Mouse (Mus musculus): ENCODE data around the gene Mrps21. TPM values are rescaled to one million over a fixed set of nuclear protein-coding genes. Genes with fewer than 3 reads are reported as not detected.
"Not testable (repeated sequence)": the region's sequence is repeated elsewhere in the genome, so short reads cannot be mapped to it uniquely, and the experiment has no call there.

Gene Mrps21
- 254 and 293 TPM in 2 replicates for polyA plus RNA-seq (2014; fragmentation: Nextera tagmentation; extraction: Ambion mirVana)

DNA sequence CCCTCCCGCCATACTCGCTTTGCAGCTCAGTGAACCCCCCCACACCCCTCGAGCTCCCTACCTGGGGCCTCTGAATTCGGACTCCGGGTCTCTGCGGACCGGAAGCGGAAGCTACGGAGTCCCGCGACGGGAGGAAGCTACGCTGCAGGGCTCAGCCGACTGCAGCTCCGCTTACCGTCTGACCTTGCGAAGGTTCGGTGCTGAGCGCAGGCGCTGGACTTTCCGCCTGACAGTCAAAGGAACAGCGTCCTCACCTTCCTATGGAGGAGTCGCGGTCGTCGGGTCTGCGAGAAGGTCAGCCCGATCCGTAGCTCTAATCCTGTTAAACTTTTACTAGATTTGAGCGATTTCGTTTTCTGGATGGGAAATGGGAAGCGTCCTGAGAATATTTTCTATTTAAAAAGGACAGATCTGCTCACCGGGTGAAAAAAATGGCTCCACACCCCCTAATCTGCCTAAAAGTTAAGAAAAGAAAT lies at the start of gene Mrps21:
Gene Mrps21, minus strand, starts transcription at position 128 of the 476 bp plus-strand sequence.
- Histone ChIP-seq H3K9me3 (ENCODE audit: control insufficient read depth, low read length) (no peaks in the 10 kb centered on the region), H3K4me1 (replicated peaks; ENCODE audit: control insufficient read depth, insufficient read depth, low read length) (peaks cover 14% of the 10 kb centered on the region), H3K36me3 (replicated peaks; ENCODE audit: control insufficient read depth, insufficient read depth) (peaks cover 22% of the 10 kb centered on the region), H3K4me2 (replicated peaks) (peak within 1 kb of the TSS; percentile 70), H3K27me3 (ENCODE audit: control insufficient read depth, insufficient read depth, low read length) (no peaks in the 10 kb centered on the region), H3K27ac (peak within 1 kb of the TSS; percentile 74), H3K4me3 (replicated peaks; ENCODE audit: low read length) (peak within 1 kb of the TSS; percentile 61), H3K9ac (peak within 1 kb of the TSS; percentile 71)
- ATAC-seq (ENCODE audit: low FRiP score) (peak; percentile 93), DNase-seq (ENCODE audit: low spot score) (peak; percentile 88)
- WGBS: under 1% methylated on average over 33 of the region's 33 CpGs

DNA sequence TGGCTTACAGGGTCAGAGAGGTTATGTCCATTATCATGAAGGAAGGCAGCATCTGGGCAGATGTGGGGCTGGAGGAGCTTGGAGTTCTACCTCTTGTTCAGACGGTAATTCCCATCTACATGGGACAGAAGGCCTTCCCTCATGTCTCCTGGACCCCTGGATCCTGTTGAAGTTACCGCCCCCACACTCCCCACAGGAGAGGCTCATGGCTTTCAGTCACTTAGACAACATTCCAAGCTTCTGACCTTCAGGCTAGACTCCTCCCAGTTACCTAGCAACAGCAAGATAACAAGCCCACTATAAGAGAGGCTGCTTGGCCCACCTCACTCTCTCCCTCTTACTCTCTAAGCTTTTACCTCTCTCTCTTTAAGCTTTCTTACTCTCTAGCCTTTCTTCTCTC lies 49.2 kb upstream of the Mrps21 start:
- DNase-seq (ENCODE audit: low spot score); H3K4me2 ChIP-seq (replicated peaks); ATAC-seq (ENCODE audit: low FRiP score); H3K27me3 ChIP-seq (ENCODE audit: control insufficient read depth, insufficient read depth, low read length); H3K27ac ChIP-seq; H3K9me3 ChIP-seq (ENCODE audit: control insufficient read depth, low read length); H3K9ac ChIP-seq; H3K36me3 ChIP-seq (replicated peaks; ENCODE audit: control insufficient read depth, insufficient read depth); H3K4me3 ChIP-seq (replicated peaks; ENCODE audit: low read length); H3K4me1 ChIP-seq (replicated peaks; ENCODE audit: control insufficient read depth, insufficient read depth, low read length): not testable (repeated sequence)
- WGBS: 60% methylated on average over 2 of the region's 2 CpGs

DNA sequence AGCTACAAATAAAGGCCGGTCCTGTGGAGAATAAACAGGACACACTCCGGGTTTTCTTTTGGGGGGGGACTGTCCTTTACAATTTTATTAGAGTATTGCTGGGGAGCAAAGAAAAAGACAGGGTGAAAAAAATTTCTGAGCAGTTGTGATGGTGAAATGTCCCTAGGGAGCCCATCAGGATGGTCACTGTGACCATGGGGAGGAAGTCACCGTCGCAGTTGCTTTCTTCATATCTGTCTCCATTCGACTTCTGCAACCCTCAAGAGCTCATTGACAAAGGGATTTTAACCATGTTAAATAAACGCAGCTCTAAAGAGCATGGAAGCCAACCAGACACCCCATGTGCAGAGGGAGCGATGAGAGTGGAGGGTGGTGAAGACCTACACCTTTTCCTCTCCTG lies 45.4 kb upstream of the Mrps21 start:
- WGBS: 80% methylated on average over 7 of the region's 7 CpGs
- no peak overlapping the region for H3K27ac ChIP-seq
- no peaks in the 10 kb centered on the region for H3K4me1 ChIP-seq (replicated peaks; ENCODE audit: control insufficient read depth, insufficient read depth, low read length)
- DNase-seq (ENCODE audit: low spot score) (no peak), ATAC-seq (ENCODE audit: low FRiP score) (no peak)
- no peaks in the 10 kb centered on the region for H3K36me3 ChIP-seq (replicated peaks; ENCODE audit: control insufficient read depth, insufficient read depth)
- no peak overlapping the region for H3K9ac ChIP-seq
- no peaks in the 10 kb centered on the region for H3K27me3 ChIP-seq (ENCODE audit: control insufficient read depth, insufficient read depth, low read length)
- no peaks in the 10 kb centered on the region for H3K9me3 ChIP-seq (ENCODE audit: control insufficient read depth, low read length)
- no peak overlapping the region for H3K4me2 ChIP-seq (replicated peaks)
- H3K4me3 ChIP-seq (replicated peaks; ENCODE audit: low read length): no peak overlapping the region

DNA sequence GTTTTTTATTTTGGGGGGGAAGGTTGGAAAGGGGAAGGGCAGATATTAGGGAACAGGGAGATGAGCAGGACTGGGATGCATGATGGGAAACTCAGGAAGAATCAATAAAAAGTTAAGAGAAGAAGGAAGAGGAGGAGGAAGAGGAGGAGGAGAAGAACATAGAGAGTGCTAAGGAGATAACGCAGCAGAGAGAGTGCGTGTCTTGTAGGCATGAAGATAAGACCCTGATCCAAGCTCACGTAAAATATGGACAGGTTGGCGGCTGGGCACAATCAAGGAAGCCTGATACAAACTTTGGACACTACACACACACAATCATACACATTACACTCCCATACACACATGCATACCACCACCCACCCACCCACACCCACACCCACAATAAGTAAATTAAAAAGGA lies 43.4 kb upstream of the Mrps21 start:
- Histone ChIP-seq H3K27me3 (ENCODE audit: control insufficient read depth, insufficient read depth, low read length) (no peaks in the 10 kb centered on the region), H3K4me1 (replicated peaks; ENCODE audit: control insufficient read depth, insufficient read depth, low read length) (no peaks in the 10 kb centered on the region), H3K4me3 (replicated peaks; ENCODE audit: low read length) (no peak overlapping the region), H3K36me3 (replicated peaks; ENCODE audit: control insufficient read depth, insufficient read depth) (no peaks in the 10 kb centered on the region), H3K9me3 (ENCODE audit: control insufficient read depth, low read length) (no peaks in the 10 kb centered on the region), H3K9ac (no peak overlapping the region), H3K4me2 (replicated peaks) (no peak overlapping the region), H3K27ac (no peak overlapping the region)
- ATAC-seq (ENCODE audit: low FRiP score) (no peak), DNase-seq (ENCODE audit: low spot score) (no peak)
- 98% methylated on average over 4 of the region's 4 CpGs for WGBS

DNA sequence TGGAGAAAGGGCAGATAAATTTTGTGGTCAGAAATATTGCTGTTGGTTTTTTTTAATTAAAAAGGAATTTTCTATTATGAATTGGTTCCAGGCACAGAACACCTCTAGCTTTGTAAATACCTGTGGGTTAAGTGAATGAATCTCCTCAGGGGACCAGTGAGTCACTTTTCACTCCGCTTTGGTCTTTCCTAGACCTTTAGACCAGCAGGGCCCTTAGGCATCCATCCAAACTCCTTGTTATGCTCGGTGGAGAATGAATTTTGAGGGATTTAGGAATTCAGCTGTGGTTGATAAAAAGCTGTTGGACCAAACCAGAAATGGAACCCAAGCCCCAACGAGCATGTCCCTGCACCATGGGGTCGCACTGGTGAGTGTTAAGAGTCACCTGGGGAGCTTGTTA lies 36.3 kb upstream of the Mrps21 start:
- H3K27me3 ChIP-seq (ENCODE audit: control insufficient read depth, insufficient read depth, low read length): peaks cover 20% of the 10 kb centered on the region; the same call in 1 of the 2 replicates
- no peak overlapping the region for H3K9ac ChIP-seq
- WGBS: 56% methylated on average over 4 of the region's 4 CpGs

DNA sequence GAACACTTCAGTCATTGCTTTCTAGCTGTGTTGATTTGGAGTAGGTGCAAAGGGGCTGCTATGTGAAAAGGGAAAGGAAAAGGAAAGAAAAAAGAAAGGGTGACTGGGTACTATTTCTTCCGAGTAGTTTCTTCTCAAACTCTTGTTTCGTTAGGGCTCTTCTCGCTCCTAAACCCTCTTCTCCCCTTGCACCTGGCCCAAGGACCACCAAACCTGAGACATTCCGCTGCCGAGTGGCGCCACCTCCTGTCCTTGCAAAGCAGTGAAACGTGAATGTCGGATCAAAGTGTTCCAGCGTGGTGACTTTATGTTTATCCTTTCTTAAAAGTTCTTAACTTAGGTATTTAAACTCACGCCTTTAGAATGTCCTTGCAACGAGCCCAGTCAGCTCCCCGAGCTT lies 35.5 kb upstream of the Mrps21 start:
- Histone ChIP-seq H3K9ac (no peak overlapping the region), H3K4me1 (replicated peaks; ENCODE audit: control insufficient read depth, insufficient read depth, low read length) (peaks cover 21% of the 10 kb centered on the region), H3K4me2 (replicated peaks) (peak overlapping the region; percentile 62), H3K27ac (no peak overlapping the region), H3K4me3 (replicated peaks; ENCODE audit: low read length) (0 out of 2 replicates have a peak overlapping the region, but pooled peaks have one; percentile 10), H3K36me3 (replicated peaks; ENCODE audit: control insufficient read depth, insufficient read depth) (no peaks in the 10 kb centered on the region), H3K9me3 (ENCODE audit: control insufficient read depth, low read length) (no peaks in the 10 kb centered on the region), H3K27me3 (ENCODE audit: control insufficient read depth, insufficient read depth, low read length) (peaks cover 20% of the 10 kb centered on the region; the same call in 1 of the 2 replicates)
- no peak for ATAC-seq (ENCODE audit: low FRiP score)
- DNase-seq (ENCODE audit: low spot score): peak; percentile 65
- under 1% methylated on average over 12 of the region's 12 CpGs for WGBS

More for the DNA sequence above, 36.3 kb upstream of the Mrps21 start:
- peaks cover 21% of the 10 kb centered on the region for H3K4me1 ChIP-seq (replicated peaks; ENCODE audit: control insufficient read depth, insufficient read depth, low read length)
- H3K36me3 ChIP-seq (replicated peaks; ENCODE audit: control insufficient read depth, insufficient read depth): no peaks in the 10 kb centered on the region
- no peak overlapping the region for H3K27ac ChIP-seq
- no peaks in the 10 kb centered on the region for H3K9me3 ChIP-seq (ENCODE audit: control insufficient read depth, low read length)
- DNase-seq (ENCODE audit: low spot score): no peak
- no peak for ATAC-seq (ENCODE audit: low FRiP score)
- no peak overlapping the region for H3K4me3 ChIP-seq (replicated peaks; ENCODE audit: low read length)
- no peak overlapping the region for H3K4me2 ChIP-seq (replicated peaks)

DNA sequence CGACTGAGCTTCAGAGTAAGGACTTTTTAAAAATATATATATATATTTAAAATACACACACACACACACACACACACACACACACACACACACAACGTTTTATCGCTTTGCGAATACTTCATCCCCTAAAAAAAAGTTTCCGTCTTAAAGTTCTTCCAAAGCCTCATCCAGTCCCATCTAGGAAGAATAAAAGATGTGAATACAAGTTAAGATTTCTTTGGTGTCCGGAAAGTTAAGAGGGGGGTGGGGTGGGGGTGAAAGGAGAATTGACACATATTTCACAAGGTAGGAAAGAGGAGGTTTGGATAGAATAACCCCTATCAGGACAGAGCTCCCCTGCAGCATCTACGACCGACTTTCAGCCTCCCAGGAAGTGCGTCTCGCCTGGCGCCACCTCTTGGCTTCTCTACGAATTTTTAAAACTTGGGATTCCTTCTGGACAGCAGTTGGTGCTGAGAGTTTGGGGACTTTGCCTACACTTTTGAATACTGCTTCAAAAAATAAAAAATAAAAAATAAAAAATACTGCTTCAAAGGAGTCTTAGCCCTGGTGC lies 34.7 kb upstream of the Mrps21 start:
- 0 out of 2 replicates have a peak overlapping the region, but pooled peaks have one; percentile 27 for H3K4me3 ChIP-seq (replicated peaks; ENCODE audit: low read length)
- ATAC-seq (ENCODE audit: low FRiP score) (no peak), DNase-seq (ENCODE audit: low spot score) (peak; percentile 72)
- peaks cover 21% of the 10 kb centered on the region for H3K4me1 ChIP-seq (replicated peaks; ENCODE audit: control insufficient read depth, insufficient read depth, low read length)
- peaks cover 20% of the 10 kb centered on the region; the same call in 1 of the 2 replicates for H3K27me3 ChIP-seq (ENCODE audit: control insufficient read depth, insufficient read depth, low read length)
- H3K36me3 ChIP-seq (replicated peaks; ENCODE audit: control insufficient read depth, insufficient read depth): no peaks in the 10 kb centered on the region
- H3K4me2 ChIP-seq (replicated peaks): peak overlapping the region; percentile 62
- H3K9ac ChIP-seq: peak overlapping the region; percentile 38; the same call in 1 of the 2 replicates
- no peak overlapping the region for H3K27ac ChIP-seq
- H3K9me3 ChIP-seq (ENCODE audit: control insufficient read depth, low read length): no peaks in the 10 kb centered on the region
- WGBS: 1% methylated on average over 12 of the region's 12 CpGs

DNA sequence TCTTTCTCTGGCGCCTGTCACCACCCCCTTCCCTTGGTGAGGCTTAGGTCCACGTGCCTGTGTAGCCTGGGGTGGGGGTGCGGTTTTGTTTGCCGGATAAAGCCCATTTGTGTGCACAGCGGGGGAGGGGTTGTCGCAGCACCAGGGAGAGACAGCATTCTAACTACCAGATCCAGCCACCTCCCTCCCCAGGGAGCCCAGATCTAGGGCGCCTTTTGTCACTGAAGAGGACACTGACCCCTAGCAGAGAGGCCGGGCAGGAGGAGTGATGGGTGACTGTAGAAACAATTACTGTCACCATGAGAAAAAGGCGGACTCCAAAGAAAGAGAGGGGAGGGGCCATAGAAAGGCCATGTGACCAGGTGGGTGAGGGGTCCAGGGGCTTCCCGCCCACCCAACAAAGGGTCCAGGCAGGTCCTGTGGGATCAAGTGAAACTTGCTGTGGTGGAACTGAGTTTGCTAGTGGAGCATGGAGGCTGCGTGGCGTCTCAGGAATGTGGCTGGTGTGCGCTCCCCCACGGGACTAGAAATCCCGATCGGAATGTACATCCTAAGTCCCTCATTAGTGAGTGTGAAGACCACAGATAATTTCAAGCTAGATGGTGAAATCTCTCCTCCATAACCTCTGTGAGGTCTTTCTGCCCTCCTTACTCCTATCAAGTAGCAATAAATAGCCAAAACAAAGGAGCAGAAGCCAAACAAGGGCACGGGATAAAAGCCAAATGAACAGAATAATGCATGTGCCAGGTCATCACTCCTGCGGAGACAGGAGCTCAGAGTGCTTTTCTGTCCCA lies 34.0 kb upstream of the Mrps21 start:
- 0 out of 2 replicates have a peak, but pooled peaks have one; percentile 35 for ATAC-seq (ENCODE audit: low FRiP score)
- H3K36me3 ChIP-seq (replicated peaks; ENCODE audit: control insufficient read depth, insufficient read depth): no peaks in the 10 kb centered on the region
- peaks cover 21% of the 10 kb centered on the region for H3K4me1 ChIP-seq (replicated peaks; ENCODE audit: control insufficient read depth, insufficient read depth, low read length)
- H3K9ac ChIP-seq: peak overlapping the region; percentile 38
- no peak overlapping the region for H3K27ac ChIP-seq
- peaks cover 20% of the 10 kb centered on the region; the same call in 1 of the 2 replicates for H3K27me3 ChIP-seq (ENCODE audit: control insufficient read depth, insufficient read depth, low read length)
- WGBS: under 1% methylated on average over 18 of the region's 18 CpGs
- peak overlapping the region; percentile 62 for H3K4me2 ChIP-seq (replicated peaks)
- H3K4me3 ChIP-seq (replicated peaks; ENCODE audit: low read length): peak overlapping the region; percentile 27
- no peak for DNase-seq (ENCODE audit: low spot score)
- no peaks in the 10 kb centered on the region for H3K9me3 ChIP-seq (ENCODE audit: control insufficient read depth, low read length)

DNA sequence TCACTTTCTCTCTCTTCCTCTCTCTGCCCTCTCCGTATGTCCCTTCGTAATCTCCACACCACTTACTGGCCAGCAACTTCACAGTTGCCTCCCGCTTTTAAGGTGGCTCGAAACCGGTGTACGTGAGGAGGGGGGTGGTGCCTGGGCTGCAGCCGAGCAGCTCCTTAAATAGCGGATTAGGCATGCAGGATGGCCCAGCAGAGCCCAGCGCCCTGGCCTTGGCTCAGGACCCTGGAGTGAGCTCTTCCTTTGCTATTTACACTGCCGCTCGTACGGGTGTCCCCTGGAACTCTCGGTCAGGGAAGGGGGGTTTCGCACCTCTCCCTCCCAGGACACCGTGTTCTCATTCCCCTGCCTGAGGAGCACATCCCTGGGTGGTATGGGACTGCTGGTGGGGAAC lies 33.2 kb upstream of the Mrps21 start, which contains the start of gene Car14:
Gene Car14, minus strand, starts transcription at position 124 of the 400 bp plus-strand sequence.
- Histone ChIP-seq H3K27me3 (ENCODE audit: control insufficient read depth, insufficient read depth, low read length) (peaks cover 20% of the 10 kb centered on the region; the same call in 1 of the 2 replicates), H3K9ac (peak within 1 kb of the TSS; percentile 38), H3K27ac (no peak within 1 kb of the TSS), H3K4me2 (replicated peaks) (peak within 1 kb of the TSS; percentile 62), H3K9me3 (ENCODE audit: control insufficient read depth, low read length) (no peaks in the 10 kb centered on the region), H3K36me3 (replicated peaks; ENCODE audit: control insufficient read depth, insufficient read depth) (no peaks in the 10 kb centered on the region), H3K4me3 (replicated peaks; ENCODE audit: low read length) (peak within 1 kb of the TSS; percentile 27), H3K4me1 (replicated peaks; ENCODE audit: control insufficient read depth, insufficient read depth, low read length) (peaks cover 21% of the 10 kb centered on the region)
- WGBS: under 1% methylated on average over 15 of the region's 15 CpGs
- no peak for DNase-seq (ENCODE audit: low spot score)
- peak; percentile 35; the same call in 1 of the 2 replicates for ATAC-seq (ENCODE audit: low FRiP score)

All from hindbrain, embryonic 14.5 days (tissue).